Mouse (Mus musculus): ENCODE measurements around the gene Micu1.

Micu1 gene

DNA sequence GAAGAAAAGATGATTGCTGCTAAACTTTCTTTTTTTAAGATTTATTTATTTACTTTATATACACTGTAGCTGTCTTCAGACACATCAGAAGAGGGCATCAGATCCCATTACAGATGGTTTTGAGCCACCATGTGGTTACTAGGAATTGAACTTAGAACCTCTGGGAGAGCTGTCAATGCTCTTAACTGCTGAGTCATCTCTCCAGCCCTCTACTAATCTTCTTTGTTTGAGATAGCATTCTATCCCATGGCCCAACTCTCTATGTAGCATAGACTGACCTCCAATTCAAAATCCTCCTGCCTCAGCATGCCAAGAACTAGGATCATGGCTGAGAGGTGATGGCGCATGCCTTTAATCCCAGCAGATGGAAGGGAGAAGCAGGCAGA is 183.8 kb downstream of the Micu1 start:
- DNase-seq = no peak

DNA sequence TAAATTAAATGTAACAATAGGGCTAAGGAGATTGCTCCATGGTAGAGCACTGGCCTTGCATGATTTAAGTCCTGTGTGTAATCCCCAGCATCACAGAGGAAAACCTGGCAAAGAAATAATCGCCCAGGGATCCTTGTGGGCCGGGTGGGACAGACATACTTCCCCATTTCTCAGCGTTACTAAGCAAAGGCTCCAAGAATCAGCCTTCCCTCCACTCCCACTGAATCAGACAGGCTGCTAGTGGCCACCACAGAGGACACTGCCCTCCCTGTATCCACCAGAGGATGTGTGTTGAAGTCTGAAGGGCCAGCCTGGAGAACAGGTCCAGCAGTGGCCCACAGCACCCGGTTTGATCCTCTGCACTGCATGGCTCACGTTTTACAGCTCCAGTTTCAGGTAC is 185.2 kb downstream of the Micu1 start:
- no peak for DNase-seq

DNA sequence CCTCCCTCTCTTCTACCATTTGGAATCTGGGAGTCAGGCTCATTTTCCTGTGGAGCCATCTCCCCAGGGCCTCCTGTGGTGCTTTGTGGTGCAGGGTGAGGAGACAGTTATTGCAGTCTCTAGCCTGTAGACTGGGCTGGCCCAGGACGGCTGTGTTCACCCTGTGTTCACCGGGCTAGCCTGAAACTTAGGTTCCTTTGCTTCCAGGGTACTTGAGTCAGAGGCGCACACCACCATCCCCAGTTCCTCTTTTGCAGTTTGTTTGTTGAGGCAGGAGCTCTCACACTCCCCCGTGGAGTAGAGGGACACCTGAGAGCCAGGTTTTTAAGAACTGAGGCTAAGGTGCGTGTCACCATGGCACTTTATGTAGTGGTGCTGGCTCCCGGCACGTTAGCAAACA is 187.1 kb downstream of the Micu1 start:
- DNase-seq = no peak

DNA sequence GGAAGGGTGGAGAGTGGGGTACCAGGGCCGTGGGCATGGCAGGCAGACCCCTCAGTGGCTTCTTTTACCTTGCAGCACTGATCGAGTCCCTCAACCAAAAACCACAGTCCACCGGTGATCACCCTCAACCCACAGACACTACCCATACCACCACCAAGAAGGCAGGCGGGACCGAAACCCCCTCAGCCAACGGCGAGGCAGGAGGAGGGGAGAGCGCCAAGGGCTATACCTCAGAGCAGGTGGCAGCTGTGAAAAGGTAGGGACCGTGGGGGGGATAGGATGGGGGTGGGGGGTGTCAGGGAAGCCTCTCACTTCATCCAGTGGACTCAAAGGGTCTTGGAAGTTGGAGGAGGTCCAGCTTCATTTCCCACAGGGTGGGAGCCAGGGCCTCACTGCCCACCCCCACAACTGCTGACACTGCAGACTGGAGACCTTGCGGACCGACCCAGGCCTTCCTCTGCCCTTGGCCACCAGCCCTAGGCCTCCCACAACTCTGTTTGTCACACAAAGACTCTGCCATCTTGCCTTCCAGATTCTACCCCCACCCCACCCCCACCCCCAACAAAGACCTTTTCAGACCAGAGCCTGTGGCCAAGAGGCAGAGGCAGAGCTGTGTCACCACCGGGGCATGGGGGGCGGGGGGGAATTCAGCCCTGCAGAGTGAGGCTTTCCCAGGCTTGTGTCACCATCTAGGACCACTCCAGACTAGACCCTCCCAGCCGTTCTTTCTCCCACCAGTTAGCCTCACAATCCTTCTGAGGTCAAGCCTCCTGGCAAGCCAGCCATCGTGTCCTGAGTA is 187.9 kb downstream of the Micu1 start:
- DNase-seq = no peak

DNA sequence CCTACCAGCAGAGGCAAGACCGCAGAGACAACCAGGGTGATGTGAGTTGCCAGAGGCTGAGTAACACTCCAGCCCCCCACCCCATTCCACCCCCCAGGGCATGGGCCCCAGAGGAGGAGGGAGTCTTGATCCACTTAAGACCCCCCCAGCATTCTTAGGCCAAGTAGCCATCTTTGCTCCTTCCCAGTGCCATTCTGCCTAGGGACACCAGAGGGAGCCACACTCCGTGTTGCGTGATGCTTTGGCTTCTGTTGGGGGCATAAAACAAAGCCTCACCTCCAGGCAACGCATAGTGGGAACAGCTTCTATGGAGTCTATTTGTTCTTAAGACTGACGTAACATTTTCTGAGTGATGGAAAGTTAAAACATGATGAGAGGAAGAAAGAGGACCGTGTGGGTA is 190.7 kb downstream of the Micu1 start:
- DNase-seq = peak; percentile 81

DNA sequence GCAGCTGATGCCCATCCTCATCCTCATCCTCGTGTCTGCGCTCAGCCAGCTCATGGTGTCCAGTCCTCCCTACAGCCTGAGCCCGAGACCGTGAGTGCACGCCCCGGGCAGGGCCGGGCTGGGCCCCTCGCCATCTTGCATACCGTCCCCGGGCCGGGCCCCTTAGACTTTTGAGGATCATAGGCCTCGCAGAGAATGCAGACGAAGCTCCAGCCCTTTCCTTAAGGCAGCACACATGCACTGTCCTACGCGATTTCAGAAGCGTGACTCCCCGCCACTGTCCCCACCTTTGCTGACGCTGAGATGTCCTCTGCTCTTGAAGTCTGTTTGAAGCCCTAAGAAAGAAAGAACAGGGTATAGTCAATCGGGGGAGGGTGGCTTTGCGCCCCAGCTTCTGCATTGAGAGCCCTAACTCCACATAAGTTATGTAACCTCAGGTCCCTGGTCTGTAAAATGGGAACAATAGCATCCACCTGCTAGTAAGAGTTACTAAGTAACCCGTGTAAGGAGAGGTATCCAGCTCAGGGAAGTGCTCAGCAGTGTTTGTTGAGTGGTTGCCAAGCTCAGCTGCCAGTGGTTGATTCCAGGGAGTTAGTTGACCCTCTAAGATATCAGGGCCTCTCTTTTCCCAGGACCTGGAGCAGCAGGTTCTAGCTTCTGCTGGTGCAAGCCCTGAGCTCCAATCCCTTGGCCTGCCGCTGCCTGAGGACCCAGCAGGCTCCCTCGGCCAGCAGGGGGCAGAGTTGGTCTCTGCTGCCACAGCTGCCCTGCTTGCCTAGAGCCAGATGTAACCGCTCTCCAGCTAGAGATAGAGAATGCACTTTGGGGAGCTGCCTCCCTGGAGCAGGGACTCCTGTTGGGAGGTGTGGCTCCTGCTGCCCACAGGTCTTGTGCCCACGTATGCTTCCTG is 192.2 kb downstream of the Micu1 start:
- DNase-seq = peak; percentile 92 to 93

DNA sequence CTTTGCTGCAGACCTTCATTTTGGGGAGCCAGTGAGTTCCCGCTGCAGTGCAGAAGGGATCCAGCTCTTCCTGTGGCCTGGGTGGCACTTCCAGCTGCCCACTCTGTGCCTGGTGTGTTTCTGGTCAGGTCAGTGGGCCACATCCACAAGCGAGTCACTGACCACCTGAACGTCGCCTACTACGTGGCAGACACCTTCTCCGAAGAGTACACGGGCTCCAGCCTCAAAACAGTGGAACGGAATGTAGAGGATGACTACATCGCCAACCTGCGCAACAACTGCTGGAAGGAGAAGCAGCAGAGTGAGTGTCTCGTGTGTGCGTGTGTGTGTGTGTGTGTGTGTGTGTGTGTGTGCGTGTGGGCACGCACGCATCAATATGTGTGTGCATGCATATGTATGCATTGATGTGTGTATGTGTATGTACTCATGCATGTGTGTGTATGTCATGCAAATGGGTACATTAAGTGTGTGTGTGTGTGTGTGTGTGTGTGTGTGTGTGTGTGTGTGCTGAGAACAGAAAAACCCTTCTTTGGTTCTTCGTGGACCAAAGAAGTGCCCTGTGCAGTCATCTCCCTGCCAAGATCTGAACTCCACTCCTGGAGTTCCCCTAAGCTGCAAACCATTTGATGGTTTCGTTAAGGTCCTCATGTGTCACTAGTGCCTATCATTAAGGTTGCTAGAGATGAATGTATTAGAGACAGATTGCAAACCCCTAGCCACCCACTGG is 193.3 kb downstream of the Micu1 start:
- no peak for DNase-seq

DNA sequence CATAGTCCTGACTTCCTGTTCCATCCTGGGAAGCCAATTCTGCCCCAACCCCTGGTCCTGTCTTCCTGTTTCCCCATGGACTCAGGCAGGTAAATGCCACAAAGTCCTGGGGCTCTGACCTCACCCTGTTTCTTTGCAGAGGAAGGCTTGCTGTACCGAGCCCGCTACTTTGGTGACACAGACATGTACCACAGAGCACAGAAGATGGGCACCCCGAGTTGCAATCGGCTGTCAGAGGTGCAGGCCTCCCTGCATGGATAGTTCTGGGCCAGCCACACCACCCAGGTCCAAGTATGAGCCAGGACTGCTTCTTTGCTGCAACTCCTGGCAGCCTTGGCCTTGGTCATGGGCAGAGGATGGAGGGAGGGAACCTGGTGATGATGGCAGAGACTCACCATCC is 193.9 kb downstream of the Micu1 start:
- DNase-seq = no peak

DNA sequence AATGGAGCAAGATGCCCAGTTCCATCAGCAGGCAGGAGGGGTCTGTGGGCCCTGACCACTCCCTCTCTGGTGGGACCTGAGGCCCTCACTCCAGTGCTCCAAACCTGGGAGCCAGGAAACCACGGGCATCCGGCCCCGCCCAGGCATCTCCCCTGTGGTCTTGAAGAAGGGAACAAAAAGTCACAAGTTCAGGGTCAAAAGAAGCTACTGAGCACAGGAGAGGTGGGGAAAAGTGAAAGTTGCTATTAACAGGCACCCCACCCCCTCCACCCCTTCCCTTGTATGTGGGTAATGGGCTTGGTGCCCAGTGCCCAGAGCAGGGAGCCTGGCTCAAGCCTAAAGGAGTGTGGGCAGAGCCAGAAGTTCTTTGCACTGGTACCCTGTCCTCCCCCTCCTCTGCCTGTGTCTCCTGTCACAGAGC is 194.6 kb downstream of the Micu1 start:
- peak in 1 of 2 experiments; percentile 35 for DNase-seq

DNA sequence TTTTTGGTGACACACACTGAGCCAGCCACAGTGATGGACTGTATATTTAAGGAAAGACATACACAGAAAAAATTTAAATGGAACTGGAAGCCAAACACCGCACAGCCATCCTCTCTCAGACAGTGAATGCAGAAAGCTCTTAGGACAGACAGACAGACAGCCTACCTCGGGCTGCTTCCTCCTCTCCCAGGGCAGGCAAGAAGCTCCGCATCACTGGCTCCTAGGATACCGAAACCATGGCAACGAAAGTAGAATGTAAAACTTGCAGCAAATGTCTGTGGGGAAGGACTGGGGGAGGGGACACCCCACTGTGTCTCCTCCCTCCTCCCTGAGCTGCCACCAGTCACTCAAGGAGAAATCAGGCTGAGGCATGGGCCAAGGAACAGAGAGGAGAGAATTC is 195.2 kb downstream of the Micu1 start:
- peak; percentile 54 to 70 for DNase-seq

DNA sequence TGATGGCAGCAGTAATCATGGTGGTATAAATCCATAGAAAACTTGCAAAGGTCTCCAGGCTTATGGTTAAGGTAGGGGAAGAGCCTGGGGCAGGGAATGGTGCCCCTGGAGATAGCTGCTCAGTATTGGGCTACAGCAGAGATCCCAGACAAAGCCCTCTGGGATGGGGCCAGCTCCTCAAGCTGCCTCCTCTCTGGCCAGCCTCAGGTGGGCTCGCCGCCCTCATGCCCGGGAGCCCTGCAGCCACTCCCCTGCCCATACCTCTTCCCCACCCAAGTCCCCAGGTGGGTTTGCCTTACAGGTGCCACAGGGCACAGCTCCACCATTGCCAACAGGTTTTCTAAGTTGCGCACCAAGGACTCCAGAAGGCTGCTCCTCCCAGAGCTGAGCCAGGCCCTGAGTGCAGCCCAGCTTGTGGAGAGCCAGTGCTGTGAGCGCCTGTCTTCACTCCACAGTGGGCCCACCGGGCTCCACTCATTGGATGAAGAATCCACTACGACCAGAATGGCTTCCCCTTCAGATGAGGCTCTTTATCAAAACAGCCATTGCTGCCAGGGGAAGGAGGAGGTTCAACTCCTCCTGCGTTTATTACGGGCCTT is 196.0 kb downstream of the Micu1 start:
- peak in 1 of 2 experiments; percentile 22 for DNase-seq

DNA sequence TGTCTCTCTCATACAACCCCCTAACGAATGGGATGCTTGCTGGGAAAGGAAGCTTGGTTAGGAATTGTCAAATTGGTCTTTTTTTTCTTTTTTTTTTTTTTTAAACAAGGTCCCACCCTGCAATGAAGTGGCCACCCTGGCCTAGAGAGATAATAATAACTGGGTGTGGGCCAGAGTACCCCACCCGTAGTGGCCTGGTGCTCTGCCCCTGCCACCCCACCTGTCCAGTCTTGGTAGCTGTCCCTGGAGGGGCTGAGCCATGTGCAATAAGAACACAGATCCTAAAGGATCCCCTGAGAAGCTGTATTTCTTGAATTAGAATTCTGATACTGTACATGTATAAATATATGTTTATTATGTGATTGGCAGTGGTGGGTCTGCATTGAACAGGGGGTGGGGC is 196.7 kb downstream of the Micu1 start:
- no peak for DNase-seq

DNA sequence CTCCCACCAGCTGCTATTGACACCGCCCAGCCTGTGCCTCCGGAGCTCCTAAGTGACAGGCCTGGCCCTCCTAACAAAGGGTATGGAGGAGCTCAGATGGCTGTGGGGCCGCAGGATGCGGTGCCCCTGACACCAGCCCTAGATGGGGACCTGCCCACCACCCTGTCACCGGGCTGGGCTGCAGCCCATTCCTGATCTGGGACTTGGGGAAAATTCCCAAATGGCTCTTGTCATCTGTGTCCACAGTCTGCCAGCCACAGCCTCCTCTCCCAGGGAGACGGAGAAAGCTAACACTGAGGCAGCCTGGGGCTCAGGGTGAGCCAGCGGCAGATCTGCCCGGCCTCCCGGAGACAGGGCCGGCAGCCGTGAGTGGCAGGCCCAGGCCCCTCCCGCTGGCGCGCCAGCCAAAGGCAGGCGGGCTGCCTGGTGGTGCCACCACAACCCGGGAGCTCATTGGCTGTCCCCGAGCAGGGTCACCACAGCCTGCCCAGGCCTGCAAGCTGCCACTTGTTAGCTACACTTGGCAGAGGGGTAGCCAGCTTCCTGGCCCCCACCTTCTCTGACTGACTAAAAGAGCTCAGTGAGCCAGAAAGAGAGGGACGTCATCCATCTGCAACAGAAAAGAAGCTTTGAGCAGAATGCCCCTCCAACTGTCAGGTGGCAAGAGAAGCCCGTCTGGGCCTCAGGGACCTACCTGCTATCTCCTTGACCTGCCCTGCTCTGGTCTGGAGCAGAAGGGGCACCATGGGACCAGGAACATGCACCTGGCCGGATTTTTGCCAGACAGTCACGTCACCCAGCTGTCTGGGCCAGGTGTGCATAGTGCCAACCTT is 197.3 kb downstream of the Micu1 start:
- peak; percentile 86 to 93 for DNase-seq

DNA sequence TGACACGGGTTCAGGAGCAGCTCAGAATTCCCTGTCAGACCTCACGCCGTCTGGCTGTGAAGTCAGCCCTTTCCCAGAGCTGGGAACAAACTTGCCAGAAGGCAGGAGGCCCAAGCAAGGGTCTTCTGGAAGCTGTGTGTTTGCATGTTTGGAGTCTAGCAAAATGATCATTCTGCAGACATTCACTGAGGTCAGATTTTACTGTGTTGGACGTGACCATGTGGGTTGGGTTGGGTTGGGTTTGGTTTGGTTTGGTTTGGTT is 197.8 kb downstream of the Micu1 start:
- DNase-seq = no peak

DNA sequence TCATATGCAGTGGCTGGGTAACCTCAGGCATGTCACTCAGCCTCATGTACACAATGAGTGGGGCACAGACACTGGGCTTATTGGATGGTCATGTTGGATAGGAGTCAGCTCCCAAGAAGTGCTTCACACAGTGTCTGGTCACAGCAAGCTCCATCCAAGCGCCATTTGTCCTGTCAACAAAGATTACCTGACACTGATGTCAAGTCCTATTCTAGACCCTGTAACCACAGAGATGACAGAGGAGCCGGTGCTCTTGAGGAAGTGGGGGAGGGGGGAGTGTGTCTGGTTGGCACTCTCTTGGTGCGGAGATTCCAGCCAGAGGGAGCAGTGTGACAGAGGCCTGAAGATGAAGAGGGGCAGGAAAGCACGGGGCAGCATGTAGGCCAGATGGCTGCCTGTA is 198.7 kb downstream of the Micu1 start:
- peak in 1 of 2 experiments; percentile 21 for DNase-seq

DNA sequence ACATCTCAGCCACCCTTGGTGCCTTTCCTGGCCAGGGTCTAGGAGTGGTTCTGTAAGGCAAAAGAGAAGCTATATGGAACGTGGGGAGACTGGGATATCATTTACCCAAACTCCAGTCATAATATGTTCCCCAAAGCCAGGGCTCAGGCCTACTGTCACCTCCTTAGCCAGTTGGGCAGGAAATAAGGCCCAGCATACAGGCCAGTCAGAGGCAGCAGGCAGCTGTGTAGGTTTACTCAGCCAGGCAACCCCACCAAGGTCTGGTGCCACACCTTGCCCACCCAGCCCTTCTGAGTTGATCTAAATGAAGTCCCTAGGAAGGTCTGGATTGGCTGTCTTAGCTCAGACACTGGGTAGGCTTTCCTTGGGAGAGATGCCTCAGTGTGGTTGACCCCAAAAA is 199.2 kb downstream of the Micu1 start:
- DNase-seq = no peak

DNA sequence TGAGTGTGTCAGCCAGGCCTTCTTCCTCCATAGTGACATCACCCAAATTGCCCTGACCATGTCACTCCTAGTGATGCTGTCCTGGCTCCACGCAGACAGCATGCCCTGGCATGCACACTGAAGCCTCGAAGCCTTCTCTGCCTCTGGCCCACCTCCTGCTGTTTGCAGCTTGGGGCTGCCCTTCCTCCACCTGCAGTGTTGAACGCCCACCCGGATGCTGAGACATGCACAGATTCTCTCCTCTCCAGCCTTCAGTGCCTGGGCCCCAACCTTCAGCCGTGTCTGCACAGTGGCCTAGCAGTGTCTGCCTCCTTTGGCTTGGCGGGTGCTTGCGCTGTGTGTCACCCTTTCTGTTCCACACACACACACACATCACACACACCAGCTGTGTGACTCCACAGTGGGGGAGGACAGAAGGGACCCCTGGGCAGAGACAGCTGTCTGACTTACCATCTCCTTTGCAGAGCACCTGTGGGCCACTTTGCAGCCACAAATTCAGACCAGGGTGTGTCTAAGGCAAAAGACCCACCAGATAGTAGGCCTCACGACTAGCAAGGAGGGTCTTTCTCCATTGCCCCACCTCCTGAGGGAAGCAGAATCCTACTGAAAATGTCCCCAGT is 199.8 kb downstream of the Micu1 start:
- peak in 1 of 2 experiments; percentile 40 for DNase-seq

DNA sequence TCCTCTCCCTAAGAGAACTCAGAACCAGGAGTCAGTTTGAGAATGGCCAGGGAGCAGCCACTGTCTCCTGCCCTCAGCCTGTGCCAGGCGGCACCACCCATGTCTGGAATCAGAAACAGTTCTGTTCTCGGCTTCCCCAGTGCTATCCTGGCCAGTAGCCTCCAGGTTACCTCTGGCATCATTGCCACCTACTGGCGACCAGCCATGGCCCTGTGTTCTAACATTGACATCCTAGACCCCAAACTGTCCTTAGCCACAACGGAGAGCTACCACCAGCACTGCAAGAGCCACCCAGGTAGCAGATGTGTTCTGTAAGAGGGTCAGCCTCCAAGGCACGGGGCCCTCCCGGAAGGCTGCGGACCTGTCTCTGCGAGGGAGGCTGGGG is 200.3 kb downstream of the Micu1 start:
- peak in 1 of 2 experiments; percentile 22 for DNase-seq

DNA sequence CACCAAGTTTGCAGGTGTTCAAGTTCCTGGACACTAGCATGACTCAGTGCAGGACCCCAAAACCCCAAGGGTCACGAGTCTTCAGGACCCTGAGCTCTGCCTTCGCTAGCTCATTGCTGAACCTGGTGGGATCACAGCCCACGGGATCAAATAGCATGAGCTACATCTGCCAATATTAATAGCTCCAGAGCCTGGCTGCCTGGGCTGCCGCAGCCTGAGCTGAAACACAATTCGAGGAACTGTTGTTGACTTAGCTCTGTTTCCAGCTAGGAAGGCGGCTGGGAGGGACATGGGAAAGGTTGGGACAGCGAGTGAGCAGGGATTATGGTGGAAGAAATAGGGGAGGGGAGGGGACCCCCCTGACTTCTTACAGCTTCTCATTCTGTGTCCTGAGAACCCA is 200.9 kb downstream of the Micu1 start:
- DNase-seq = no peak

DNA sequence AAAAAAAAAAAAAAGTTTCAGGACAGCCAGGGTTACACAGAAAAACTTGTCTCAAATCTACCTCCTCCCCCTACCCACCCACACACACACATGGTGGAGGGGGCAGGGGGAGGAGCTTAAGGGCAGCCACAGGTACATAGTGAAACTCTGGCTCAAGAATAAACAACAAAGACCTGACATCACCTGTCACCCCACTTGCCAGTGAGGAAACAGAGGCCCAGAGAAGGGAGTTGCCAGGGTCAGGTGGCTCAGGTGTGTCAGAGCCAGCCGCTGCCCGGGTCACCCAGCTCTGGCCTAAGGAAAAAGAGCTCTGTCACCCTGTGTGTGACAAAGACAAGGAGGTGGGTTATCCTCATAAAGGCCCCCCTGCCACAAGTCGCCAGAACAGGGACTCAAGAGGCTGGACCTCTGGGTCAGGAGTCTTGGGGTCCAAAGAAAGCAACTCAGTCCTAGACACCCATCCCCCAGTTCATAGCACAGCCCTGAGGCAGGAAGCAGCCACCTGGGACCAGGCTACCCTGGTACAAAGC is 204.9 kb downstream of the Micu1 start:
- peak in 1 of 2 experiments; percentile 35 for DNase-seq

DNA sequence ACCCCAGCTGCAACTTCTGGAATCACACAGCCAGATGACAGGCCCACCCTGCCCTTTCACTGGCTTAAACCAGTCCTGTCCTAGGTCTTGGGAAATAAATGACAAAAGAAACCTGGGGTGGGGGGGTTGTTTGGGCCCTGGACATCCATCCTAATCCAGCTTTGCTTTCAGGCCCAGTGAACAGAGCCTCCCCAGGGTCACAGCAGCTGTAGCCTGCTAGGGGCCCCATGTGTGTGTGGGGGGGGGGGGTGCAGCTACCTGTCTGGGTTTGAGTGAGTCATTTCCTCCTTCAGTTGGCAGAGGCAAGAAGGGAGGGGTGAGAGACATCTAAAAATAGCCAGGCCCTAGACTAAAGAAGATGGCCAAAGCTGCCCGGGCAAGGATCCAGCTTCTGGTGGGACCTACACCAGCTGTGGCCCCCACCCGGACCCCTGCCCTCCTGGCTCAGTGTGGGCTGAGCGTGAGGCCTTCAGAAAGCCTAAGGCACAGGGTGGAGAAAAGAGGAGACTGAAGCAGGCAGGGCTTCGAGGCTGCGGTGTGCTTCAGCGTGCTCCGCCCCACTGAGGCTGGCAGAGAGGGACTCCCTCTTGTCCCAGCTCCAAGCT is 205.5 kb downstream of the Micu1 start:
- peak in 1 of 2 experiments; percentile 62 for DNase-seq
